Mouse (Mus musculus) lung, embryonic 16.5 days (tissue): ENCODE data around the gene Xk. TPM values are rescaled to one million over a fixed set of nuclear protein-coding genes. Genes with fewer than 3 reads are reported as not detected.
"Not testable (repeated sequence)": the region's sequence is repeated elsewhere in the genome, so short reads cannot be mapped to it uniquely, and the experiment has no call there.

Source experiments
- ATAC-seq: fragments of 200-750 bp; cut with Nextera tagmentation; 2 replicates; pipeline ENCODE4 v1.8.0; 2017; ENCODE audit warnings: low read depth, mild to moderate bottlenecking, moderate library complexity
- H3K27ac ChIP-seq: fragments of 300-500 bp; sonication (generic); 2 replicates; pipeline ENCODE4 v1.5.1; 2014; ENCODE audit warnings: mild to moderate bottlenecking, control low read depth, low read length
- H3K27me3 ChIP-seq: fragments of 300-500 bp; sonication (generic); 2 replicates; pipeline ENCODE4 v1.6.1; 2014; ENCODE audit warnings: low read depth, low read length, mixed read lengths; ENCODE audit not compliant: control insufficient read depth, insufficient read depth
- H3K36me3 ChIP-seq: fragments of 300-500 bp; sonication (generic); 2 replicates; pipeline ENCODE4 v1.6.1; 2014; ENCODE audit warnings: low read length; ENCODE audit not compliant: control insufficient read depth, insufficient read depth
- H3K4me1 ChIP-seq: fragments of 300-500 bp; sonication (generic); replicated peaks from 2 replicates; pipeline ENCODE4 v1.6.1; 2014; ENCODE audit warnings: low read length, mixed read lengths; ENCODE audit not compliant: control insufficient read depth, insufficient read depth
- H3K4me2 ChIP-seq: fragments of 300-500 bp; sonication (generic); 2 replicates; pipeline ENCODE4 v1.6.1; 2014; ENCODE audit warnings: low read depth, low read length, control low read depth
- H3K4me3 ChIP-seq: fragments of 300-500 bp; sonication (generic); 2 replicates; pipeline ENCODE4 v1.5.1; 2014; ENCODE audit warnings: mild to moderate bottlenecking, low read length, control low read depth
- H3K9ac ChIP-seq: fragments of 300-500 bp; sonication (generic); 2 replicates; pipeline ENCODE4 v1.6.1; 2014; ENCODE audit warnings: low read length, control low read depth
- H3K9me3 ChIP-seq: fragments of 300-500 bp; sonication (generic); 2 replicates; pipeline ENCODE4 v1.6.1; 2016; ENCODE audit warnings: low read length; ENCODE audit not compliant: control insufficient read depth
- WGBS: fragments of 180-500 bp; shearing (Covaris S2); extraction: QIAGEN DNeasy Blood & Tissue Kit; methylation state at CpG from one replicate; pipeline ENCODE4 v1.1.7; 2014; 5-methylcytosine and 5-hydroxymethylcytosine counted together
- polyA plus RNA-seq: library from polyadenylated mRNA; unstranded; fragments of >200 nt; fragmentation: Nextera tagmentation; extraction: Ambion mirVana; gene quantifications from 2 replicates; pipeline ENCODE4 v1.2.1, GENCODE M21; 2015

Xk gene
- polyA plus RNA-seq, 1 experiment from 2014 or later, result 2.7 TPM

DNA sequence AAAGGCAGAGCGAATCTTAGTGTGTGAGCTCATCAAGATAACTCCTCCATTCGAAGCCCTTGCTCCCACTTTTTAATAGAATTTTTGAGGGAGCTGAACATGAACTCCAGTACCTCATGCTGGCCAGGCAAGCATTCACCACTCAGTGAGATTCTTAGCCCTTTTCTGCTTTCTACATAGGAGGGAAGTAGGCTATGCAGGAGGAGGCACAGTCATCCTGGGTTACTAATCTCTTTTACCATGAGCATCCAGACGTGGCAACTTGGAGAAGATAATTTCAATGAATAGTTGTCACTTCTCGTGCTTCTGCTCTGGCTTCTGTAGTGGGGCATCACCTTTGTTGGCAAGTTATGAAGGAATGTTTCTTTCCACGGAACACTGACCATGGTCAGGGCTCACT is 15.8 kb upstream of the Xk start, which contains the start of gene Gm14862:
Gene Gm14862 (minus strand): TSS at position 134 of the 400 bp plus-strand sequence.
- H3K27ac ChIP-seq, result no peak within 1 kb of the TSS
- no peak for ATAC-seq
- H3K36me3 ChIP-seq, result no peaks in the 10 kb centered on the region
- H3K9ac ChIP-seq, result no peak within 1 kb of the TSS
- H3K4me3 ChIP-seq, result no peak within 1 kb of the TSS
- no peak within 1 kb of the TSS for H3K4me2 ChIP-seq
- WGBS, result 59% methylated on average over 5 of the region's 5 CpGs
- H3K27me3 ChIP-seq, result no peaks in the 10 kb centered on the region
- H3K4me1 ChIP-seq, result no peaks in the 10 kb centered on the region
- H3K9me3 ChIP-seq, result no peaks in the 10 kb centered on the region

DNA sequence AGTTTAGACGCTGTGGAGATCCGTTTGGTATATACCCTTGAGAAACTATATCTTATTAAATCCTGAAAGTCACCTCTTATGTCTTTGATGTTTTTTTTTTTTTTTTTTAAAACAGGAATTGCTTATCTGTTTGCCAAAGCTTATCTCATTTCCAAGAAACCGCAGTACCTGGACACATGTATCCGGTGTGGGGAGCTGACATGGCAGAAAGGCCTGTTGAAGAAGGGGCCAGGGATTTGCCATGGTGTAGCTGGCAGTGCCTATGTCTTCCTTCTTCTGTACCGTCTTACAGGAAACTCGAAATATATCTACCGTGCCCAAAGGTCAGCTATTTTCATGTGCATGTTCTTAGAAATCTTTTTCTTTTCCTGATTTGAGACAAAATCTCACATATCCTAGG is 14.7 kb upstream of the Xk start:
- Histone ChIP-seq H3K36me3 (no peaks in the 10 kb centered on the region), H3K27me3 (no peaks in the 10 kb centered on the region), H3K9me3 (no peaks in the 10 kb centered on the region), H3K9ac (no peak overlapping the region), H3K4me1 (no peaks in the 10 kb centered on the region), H3K4me3 (no peak overlapping the region), H3K27ac (no peak overlapping the region), H3K4me2 (no peak overlapping the region)
- ATAC-seq, result no peak
- WGBS, result 75% methylated on average over 7 of the region's 7 CpGs

DNA sequence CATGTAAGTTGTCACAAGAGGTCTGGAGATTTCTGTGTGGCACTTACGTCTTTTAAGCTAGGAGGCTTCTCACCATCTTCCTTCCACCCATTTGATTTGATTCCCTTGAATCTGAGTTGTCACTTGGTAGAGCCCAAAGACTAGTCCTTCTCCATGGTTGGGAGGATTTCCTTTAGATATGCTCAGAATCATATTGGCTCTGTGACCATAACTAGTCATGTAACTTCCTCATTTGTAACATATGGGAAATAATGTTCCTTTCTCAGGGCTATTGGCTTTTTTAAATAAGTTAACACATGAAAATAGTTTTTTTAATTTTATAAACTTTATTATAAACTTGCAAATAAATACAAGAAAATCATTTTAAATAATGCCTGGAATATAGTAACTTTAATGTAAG is 13.3 kb upstream of the Xk start:
- no peaks in the 10 kb centered on the region for H3K4me1 ChIP-seq
- H3K27me3 ChIP-seq, result no peaks in the 10 kb centered on the region
- 65% methylated on average over 1 of the region's 1 CpGs for WGBS
- no peak overlapping the region for H3K27ac ChIP-seq
- H3K36me3 ChIP-seq, result no peaks in the 10 kb centered on the region
- no peaks in the 10 kb centered on the region for H3K9me3 ChIP-seq
- H3K4me2 ChIP-seq, result no peak overlapping the region
- no peak for ATAC-seq
- no peak overlapping the region for H3K4me3 ChIP-seq
- H3K9ac ChIP-seq, result no peak overlapping the region

DNA sequence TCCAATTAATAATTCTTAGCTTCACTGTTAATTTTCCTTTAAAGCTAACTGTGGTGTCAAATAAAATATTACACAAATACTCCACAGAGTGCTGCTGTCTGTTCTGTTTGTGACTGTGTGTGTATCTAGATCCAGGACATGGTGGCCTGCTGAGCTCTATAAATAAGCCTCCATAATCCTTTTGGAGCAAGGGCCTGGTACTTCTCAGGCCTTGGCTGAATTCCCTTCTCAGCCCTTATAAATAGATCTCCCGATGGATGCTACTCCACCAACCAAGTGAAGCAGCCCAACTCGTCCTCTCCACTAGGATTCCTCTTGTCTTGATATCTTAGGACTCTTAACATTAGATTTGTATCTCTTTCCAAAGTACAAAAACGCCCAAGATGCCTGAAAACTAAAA is 1.4 kb upstream of the Xk start:
- WGBS, result 48% methylated on average over 3 of the region's 3 CpGs

DNA sequence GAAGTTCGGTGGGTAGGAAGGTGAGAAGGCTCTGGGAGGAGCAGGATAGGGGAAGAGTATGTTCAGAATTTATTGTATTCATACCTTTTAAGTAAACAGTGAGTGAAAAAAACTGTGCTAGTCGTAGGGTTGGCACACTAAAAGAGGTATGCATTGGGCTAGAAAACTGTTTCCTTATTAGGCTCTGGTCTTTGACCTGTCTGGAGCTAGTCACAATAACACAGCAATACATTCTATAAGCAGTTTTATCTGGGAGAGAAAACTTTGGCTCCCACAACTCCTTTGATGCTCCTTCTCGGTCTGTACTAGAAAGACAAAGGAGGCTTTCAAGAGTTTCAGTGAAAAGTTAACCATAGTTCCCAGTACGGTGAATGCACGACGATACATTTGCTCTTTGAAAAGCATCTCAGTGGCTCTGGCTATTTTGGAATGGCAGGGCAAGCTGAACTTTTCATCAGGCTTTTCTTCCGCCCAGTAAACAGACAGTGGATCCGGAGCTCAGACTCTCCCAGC is 553 bp upstream of the Xk start:
- Histone ChIP-seq H3K27ac (peak overlapping the region; percentile 25; the same call in 1 of the 2 replicates), H3K4me3 (peak overlapping the region; percentile 60), H3K9ac (peak overlapping the region; percentile 64), H3K27me3 (no peaks in the 10 kb centered on the region), H3K9me3 (no peaks in the 10 kb centered on the region), H3K36me3 (no peaks in the 10 kb centered on the region), H3K4me1 (no peaks in the 10 kb centered on the region), H3K4me2 (peak overlapping the region; percentile 53)
- peak; percentile 36 for ATAC-seq
- 12% methylated on average over 8 of the region's 8 CpGs for WGBS

More for the DNA sequence above, 1.4 kb upstream of the Xk start:
- no peaks in the 10 kb centered on the region for H3K27me3 ChIP-seq
- H3K9me3 ChIP-seq, result no peaks in the 10 kb centered on the region
- no peak overlapping the region for H3K9ac ChIP-seq
- H3K4me3 ChIP-seq, result no peak overlapping the region
- H3K4me2 ChIP-seq, result no peak overlapping the region
- no peaks in the 10 kb centered on the region for H3K4me1 ChIP-seq
- no peaks in the 10 kb centered on the region for H3K36me3 ChIP-seq
- no peak overlapping the region for H3K27ac ChIP-seq
- ATAC-seq, result no peak

DNA sequence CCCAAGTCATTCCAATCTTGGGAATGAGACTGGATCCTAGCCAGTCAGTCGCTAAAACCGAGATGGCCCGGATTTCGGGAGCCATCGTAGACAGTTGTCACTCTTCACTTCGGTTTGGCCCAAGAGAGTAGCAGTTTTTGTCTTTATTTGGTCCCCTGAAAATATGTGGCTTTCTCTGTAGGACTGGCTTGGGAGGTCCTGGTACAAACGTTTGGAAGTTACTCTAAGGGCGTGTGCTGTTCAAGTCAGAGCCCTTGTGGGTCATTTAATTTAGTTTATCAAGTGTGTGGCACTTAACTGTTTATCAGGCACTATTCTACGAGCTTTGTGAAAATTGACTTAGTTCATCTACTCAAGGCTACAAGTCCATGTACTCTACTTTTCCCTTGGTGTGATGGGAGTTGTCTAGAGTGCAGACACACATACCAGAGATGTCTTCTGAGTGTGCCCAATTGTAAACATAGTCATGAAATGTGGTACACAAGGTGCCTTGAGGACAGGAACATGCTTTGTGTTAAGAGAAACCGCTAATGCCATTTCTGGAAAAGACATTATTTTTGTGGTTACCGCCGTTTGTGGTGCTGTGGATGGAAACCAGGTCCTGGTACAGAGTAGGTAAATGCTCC is 934 bp downstream of the Xk start:
- WGBS, result 51% methylated on average over 12 of the region's 12 CpGs
- no peaks in the 10 kb centered on the region for H3K4me1 ChIP-seq
- no peaks in the 10 kb centered on the region for H3K36me3 ChIP-seq
- H3K9ac ChIP-seq, result peak overlapping the region; percentile 64; the same call in 1 of the 2 replicates
- H3K27ac ChIP-seq, result no peak overlapping the region
- no peaks in the 10 kb centered on the region for H3K9me3 ChIP-seq
- H3K4me3 ChIP-seq, result peak overlapping the region; percentile 60
- H3K4me2 ChIP-seq, result peak overlapping the region; percentile 53
- no peaks in the 10 kb centered on the region for H3K27me3 ChIP-seq
- no peak for ATAC-seq

DNA sequence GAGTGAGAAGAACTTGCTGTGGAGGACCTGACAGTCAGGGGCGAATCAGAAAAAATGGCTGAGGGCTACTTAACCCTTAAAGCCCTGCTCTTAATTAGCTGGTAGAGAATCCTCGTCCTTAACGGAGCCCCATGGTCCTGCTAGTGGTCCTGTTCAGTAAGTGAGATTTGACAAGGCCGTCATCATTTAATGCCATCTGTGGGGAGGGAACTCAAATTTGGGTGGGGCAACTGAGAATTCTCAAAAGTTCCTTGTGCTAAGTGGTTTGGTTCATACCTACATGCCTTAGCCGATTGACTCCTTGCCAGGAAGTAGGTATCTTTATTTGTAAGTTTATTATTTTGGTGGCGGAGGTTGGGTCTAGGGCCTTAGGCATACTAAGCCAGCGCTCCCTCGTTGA is 1.8 kb downstream of the Xk start:
- Histone ChIP-seq H3K9me3 (no peaks in the 10 kb centered on the region), H3K27me3 (no peaks in the 10 kb centered on the region), H3K27ac (no peak overlapping the region), H3K36me3 (no peaks in the 10 kb centered on the region), H3K4me2 (no peak overlapping the region), H3K4me3 (no peak overlapping the region), H3K4me1 (no peaks in the 10 kb centered on the region), H3K9ac (no peak overlapping the region)
- ATAC-seq, result no peak
- WGBS, result 65% methylated on average over 8 of the region's 8 CpGs

DNA sequence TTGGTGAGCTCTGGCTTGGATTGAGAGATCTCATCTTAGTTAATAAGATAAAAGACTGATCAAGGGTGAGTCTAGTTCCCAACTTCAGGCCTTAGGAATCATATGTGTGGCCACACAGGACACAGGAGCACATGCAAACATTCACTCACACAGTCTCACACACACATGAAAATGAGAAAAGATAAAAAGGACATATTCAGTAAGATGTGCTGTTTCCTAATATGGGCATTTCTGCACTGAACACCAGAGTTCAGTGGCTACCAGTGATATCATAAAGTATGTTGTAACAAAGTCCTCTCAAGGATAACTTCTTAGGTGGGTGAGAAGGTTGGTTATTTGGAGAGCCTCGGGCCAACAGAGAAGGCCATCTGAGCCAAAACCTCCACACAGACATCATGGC is 10.9 kb downstream of the Xk start, which contains the start of gene H2al1m:
Gene H2al1m (plus strand): TSS at position 301 of the 400 bp plus-strand sequence.
- no CpG with 5 or more reads among the region's 1 CpGs for WGBS
- not testable (repeated sequence) for H3K4me1 ChIP-seq, H3K27ac ChIP-seq, ATAC-seq, H3K4me2 ChIP-seq, H3K36me3 ChIP-seq, H3K27me3 ChIP-seq, H3K9ac ChIP-seq, H3K9me3 ChIP-seq, H3K4me3 ChIP-seq

DNA sequence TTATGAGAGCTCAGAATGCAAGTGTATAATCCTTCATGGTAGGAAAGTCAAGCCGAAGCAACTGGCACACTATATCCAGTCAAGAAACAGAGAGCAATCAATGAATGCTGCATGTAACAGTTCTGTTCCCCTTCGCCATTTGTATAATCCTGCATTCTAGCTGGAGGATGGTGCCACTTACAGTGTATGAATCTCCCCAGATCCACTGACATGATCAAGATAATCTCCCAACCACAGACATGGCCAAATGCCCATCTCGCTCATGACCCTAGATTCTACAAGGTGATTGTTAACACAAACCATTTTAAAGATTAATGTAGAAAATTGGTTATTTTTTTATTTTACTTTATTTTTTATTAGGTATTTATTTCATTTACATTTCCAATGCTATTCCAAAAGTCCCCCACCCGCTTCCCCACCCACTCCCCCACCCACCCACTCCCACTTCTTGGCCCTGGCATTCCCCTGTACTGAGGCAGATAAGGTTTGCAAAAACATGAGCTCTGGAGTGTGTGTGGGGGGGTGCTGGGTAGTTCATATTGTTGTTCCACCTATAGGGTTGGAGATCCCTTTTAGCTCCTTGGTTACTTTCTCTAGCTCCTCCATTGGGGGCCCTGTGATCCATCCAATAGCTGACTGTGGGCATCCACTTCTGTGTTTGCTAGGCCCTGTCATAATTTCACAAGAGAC is 20.7 kb downstream of the Xk start:
- not testable (repeated sequence) for H3K36me3 ChIP-seq, H3K4me1 ChIP-seq, H3K27me3 ChIP-seq, H3K4me3 ChIP-seq, H3K4me2 ChIP-seq, H3K9me3 ChIP-seq, H3K27ac ChIP-seq, ATAC-seq, H3K9ac ChIP-seq
- WGBS, result 88% methylated on average over 3 of the region's 4 CpGs
